Mouse (Mus musculus) spleen, postnatal 14 days (tissue): ENCODE data around the gene Map4k5.

ENCODE experiments used
- DNase-seq, 2 experiments: peaks; one replicate each; pipeline ENCODE4 v3.0.0; 2021 to 2022; ENCODE audit warnings: low spot score in 2 of 2

Gene Map4k5

DNA sequence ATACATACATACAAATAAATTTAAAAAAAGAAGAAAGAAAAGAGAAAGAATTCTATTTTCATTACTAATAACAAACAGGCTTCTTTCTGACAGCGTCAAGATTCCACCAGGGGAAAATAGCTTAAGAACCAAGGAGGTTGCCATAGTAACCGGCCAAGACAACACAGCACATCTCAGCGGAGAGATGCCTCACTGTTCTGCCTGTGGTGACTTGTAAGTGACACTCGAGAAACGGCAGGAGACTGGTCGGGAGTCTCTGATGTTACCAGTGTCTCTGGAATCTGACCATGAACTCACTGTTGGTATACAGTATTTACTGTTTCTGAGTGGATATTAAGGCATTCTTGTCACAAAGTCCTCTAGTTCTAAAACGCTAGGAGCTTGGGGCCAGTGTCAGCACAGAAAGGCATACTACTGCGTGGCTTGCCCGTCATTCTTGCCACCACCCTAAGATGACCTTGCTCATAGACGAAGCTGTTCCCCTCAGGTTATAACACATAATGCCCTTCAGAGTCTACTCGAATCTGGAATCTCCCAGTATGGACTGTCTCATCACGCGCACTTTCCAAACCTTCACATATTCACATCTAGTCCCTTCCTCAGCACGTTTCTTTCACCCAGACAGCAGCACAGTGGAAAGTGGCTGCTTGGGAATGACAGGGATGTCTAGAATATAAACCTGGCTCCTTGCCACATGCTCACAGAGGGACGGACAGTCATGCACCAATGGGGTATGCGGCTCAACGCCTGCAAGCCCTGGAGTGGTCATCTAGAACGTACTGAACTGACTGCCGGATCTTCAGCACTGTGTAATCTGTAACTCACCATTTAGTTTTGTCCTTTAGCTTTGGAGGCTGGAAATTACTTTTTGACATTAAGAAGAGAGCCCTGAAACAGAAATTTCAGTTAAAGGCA is 49.2 kb downstream of the Map4k5 start:
- no peak for DNase-seq

DNA sequence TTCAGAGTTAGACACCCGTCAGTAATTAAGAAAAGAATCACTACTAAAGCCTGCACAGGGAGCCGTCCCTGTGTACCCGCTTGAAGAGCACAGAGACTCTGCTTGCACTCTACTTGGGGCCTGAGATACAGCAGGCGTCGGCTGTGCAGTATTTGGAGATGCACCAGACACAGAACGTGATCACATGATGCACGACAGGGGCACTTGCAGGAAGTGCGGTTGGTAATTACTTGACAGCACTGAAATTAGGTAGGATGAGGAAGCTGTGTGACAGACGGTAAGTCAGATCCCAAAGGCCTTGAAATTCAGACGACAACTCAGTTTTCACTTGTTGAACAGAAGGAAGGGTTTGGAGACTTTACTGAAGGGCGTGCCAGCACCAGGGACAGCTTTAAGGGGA is 54.6 kb downstream of the Map4k5 start:
- DNase-seq, result peak in 1 of 2 experiments; percentile 23

DNA sequence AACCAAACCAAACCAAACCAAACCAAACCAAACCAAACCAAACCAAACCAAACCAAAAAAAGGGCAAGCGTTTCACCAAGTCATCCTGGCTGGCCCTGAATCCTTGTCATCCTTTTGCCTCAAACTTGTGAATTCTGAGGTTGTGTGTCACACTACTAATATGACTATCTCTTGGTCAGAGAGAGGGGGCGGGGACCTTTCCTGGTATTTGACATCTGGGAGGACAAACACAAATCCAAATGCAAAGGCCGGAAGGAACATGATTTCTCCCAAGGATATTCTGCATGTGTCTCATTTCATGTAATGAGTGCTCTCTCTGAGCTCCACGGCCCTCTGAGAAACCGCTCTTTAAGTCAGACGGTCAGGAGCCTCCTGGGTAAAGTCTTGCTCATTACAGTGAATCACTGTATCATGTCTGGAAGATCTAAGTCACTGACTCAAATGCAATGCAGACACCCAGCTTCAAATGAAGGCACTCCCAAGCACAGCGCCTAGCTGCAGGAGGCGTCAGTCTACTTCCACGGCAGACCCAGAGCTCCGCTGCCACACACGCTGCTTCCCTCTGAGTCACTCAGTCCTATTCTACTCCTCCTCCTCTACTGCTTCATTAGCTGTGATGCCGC is 58.9 kb downstream of the Map4k5 start:
- no peak for DNase-seq

DNA sequence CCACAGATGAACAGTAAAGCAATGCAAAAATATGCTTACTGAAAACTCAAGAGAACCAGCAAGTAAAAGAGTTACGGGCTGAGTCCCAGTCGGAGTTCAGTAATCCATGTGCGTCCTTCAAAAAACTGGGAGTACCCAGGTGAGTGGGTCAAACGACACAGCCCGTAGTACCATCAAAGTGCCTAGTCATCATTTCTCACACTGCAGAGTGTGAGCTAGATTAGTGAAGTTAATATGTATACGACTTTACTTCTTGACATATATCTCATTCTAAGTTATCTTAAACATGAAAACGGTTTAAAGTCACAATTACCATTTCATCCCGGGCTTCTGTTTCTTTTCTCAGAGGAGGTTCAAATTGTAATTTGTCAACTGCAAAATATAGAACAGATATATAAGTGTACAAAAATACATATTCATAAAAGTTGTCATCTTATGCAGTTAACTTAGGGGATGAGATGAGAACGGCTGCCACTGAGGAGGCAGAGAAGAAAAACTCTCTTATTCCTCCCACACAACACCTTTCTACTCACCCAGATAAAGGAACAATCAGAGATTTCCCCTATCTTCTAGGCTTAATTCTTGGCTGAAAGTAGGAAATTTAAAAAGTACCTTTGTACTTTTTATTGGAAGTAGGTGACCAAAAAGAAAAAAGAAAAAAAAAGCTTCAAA is 61.6 kb downstream of the Map4k5 start:
- DNase-seq, result no peak

DNA sequence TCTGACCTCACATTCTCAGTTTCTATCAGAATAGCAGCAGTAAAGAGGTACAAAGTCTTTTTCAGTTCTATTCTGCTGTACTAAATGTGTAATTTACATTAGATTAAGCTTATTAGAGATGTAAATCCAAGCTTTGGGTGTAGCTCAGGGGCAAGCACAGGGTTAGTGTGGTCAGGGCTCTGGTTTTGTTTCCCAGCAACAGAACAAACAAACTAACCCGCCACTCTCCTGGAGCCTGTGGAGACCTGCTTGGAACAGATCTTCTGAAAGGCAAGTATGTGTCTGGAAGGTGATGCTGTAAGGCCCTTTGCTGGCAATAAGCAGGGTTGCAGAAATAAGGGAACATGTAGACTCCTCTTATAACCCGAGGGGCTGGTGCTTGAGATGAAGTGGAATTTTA is 64.8 kb downstream of the Map4k5 start:
- no peak for DNase-seq

DNA sequence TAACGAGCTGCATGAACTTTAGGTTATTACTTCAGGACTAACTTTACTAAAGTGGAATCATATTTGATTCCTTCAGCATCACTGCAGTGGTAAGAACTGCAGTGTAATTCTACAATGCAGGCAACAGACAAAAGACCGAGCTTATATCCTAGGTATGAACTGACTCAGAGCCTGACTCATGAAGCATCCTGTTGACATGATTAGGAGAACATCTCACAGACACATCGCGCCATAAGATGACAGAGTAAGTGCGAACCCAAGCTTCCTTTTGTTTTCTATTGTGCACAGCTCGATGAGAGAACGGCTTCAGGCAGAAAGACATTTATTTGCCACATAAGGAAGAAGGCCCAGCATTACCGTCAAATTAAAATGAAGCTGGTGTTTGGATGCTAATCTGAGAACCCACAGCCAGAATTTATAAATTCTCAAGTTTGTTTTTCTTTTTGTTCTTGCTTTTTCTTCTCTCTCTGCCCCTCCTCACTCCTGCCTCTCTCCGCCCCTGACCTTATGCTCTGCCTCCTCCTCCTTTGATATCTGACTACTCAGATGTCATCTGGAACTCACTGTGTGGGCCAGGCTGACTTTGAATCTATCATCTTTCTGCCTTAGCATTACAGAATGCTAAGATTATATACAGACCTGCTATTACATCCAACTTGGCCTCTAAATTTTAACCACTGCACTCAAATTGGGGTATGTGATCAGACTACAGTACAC is 68.0 kb downstream of the Map4k5 start:
- no peak for DNase-seq

DNA sequence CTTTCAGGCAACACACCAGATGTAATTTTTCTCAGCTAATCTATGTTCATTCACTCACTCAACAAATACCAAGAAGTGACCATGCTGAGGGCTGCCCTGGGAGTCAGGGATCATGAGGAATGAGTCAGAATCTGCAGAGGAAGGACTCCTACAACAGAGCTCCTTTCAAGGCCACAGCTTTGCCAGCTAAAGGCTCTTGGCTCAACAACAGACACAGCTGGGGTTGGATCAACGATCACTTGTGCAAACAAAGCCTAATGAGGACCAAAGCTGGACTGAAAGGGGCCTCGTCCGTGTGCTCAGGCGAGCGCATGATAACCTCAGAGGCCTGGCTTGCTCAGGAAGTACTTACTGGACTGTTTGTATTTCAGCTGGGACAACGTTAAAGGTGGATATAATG is 78.7 kb downstream of the Map4k5 start:
- DNase-seq, result no peak

DNA sequence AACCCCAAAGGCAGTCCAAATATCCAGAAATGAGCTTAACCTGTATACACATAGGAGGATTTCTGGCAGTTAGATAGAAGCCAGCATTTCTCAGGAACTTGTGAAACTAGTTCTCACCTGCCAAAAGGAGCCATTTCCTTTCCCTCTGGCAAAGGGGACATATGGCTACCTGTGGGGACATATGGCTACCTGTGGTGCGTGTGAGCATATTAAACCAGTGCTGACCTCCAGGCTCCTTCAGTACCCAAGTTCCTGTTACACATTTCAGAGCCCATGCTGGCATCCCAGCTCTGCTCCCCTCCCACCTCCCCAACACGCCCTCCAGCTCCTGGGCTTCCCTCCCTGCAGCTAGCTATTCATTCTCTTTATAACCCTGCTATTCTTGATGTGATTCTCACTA is 79.4 kb downstream of the Map4k5 start:
- DNase-seq, result no peak

DNA sequence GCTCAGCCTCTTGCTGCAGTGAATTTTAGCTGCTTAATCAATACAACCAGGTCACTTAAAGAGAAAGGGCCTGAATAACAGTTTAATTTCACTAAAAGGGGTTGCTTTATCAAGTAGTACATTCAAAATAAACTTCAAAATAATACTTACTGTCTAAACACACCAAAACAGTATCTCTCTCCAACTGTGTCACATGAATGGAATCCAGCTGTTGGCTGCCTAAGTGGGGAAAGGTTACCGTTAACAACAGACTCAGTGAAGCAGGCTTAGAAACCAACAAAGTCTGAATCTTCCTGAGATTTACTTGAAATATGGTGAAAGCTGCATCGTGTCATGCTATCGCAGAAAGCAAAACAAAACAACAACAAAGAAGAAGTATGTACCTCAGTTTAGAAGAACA is 80.0 kb downstream of the Map4k5 start:
- no peak for DNase-seq

DNA sequence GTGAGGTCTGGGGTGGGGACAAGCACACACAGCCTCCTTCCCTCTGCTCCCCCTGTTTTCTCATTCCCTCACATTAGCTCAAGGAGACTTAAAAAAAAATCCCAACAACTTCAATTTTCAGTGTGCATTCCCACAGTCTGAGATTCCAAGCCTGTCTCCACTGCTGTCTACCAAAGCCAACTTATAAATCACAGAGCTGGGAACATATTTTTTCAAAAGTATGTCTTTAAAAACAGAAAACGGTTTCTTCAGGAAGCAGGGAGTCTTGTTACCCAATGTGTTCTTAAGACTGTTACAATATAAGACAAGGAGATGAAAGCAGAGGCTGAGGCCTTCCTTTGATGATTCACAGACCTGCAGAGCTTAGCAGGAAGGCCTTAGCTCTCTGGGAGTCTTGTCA is 81.0 kb downstream of the Map4k5 start:
- DNase-seq, result no peak

DNA sequence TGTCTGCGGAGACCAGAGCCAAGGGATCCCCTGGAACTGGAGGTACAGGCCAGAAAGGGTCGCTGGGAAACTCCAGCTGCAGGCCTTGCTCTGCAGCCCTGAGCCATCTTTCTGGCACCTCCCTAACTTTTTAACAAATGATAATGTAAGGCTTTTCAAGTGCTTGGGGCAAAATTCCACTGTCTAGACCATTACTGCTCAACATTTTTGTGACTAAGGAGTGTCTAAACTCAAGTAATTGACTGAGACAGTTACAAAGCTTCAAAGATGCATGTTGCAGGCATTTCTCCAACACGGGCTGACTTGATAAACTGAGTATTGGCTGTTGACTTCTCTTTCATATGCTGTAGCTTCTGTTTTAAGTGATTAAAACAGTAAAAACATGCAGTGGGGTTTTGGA is 83.6 kb downstream of the Map4k5 start:
- DNase-seq, result no peak

DNA sequence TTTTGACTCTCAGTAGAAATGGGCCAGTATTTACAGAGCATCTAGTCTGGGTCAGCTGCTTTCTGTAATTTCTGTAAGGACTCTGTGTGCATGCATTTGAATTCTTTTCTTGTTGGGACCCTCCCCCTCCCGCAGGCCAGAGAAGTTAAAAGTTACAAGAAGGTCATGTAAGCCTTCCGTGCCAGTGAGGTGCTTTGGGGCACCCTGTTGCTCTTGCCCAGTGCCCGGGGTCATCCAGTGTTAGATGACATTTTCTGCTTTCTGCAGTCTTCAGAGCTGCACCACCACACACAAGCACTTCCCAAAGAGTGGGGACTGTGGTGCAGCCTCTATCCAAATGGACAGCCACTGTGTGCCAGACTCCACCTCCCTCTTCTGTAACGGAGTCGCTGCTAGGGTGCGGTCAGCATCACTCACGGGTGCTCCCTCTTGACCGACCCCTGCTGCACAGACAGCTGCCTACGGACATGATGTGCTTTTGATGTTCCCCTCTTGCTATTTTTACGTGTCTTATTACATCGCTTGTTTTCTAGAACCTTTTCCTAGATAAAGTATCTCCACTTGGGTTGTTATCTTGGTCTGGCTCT is 85.5 kb downstream of the Map4k5 start:
- DNase-seq, result no peak

DNA sequence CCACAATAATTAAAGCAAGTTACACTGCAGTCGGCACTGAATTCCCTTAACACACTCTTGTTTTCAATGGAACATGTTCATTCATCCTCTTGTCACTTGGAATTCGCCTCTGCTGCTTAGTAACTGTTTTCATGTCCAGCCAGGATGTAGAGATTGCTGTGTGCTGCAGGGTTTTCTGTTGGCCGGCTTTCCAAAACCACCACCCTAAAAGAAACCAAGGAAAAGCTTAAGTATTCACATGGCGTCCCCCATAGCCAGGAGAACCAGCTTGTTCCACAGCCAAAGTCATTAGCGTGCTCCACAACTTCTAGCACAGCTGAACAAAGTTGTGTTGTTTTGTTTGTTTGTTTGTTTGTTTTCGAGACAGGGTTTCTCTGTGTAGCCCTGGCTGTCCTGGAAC is 87.9 kb downstream of the Map4k5 start:
- no peak for DNase-seq

DNA sequence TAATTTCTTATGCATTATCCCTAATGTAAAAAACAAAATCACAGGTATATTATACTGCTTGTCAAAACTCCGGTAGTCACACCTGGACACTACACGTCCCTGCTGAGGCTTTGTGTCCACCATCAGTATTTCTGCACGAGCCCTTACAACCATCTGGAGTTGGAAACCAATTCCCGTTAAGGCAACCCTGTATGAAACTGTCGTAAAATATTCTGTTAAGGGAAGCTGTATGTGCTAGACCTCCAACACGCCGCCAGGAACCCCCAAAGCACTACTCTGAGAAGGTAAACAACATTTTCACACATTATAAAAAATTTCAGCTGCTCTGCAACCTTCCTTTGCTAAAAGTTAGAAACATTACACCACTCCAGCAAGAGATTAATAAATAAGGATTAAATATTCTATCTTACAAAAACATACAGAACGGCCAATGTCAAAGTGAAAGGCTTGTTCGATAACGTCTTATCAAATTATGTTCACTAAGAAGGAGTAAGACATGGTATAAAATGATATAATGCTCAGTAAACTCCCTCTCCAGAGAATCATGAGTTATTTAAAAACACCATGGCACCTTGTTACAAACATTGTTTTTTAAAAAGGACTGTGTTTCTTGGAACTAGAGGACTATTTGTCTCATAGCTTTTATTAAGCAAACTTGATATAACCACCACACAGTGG is 88.5 kb downstream of the Map4k5 start:
- no peak for DNase-seq

DNA sequence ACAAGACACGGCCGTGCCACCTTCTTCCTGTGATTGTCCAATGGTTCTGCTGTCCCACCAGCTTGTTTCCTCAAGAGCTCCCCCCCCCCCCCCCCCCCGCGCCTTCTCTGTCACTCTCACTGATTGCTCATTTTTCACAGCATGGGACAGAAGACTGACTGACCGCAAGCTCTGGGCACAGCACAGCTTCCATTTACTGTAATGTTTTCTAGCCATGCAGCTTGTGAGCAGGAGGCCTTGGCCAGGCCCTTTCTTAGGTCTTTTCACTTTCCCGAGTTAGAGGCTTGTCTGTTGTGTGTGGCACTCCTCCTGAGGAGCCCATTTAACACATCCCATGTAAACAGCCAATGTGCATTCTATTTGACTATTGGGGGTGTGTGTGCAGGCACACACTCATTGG is 89.8 kb downstream of the Map4k5 start:
- no peak for DNase-seq

DNA sequence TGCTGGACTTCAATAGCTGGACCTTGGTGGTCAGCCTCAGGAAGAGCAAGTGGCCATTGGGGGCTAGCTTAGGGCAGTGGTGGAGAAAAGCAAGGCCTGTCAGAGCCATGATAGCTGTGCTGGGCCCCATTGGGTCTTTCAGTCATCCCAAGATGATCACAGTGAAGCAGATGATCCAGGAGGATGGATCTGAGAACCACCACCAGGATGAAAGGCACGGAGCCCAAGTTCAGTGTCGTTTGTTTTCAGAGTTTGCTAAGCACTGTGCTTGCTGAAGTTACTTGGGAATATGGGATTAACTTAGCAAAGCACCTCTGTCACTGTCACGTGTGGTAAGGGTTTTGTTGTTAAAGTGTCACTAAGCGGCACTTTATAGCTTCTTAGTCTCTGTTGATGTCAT is 92.4 kb downstream of the Map4k5 start:
- DNase-seq, result no peak

DNA sequence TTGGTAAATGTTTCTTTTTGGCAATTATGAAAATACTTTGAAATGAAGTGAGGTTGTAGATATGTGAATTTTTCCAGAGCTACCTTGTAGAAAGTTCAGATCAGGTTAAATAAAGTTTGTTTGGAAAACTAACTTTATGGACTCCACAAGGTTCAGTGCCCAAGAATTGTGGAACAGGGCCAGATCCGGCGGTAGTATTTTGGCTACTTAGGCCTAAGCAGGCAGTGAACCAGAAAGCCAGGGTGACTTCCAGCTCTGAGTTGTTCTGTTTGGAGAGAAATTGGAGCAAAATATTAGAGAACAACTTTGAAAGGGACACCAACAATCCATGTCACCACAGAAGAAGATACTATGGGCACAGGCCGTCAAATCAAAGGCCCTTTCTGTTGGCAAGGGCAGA is 96.7 kb downstream of the Map4k5 start:
- no peak for DNase-seq

DNA sequence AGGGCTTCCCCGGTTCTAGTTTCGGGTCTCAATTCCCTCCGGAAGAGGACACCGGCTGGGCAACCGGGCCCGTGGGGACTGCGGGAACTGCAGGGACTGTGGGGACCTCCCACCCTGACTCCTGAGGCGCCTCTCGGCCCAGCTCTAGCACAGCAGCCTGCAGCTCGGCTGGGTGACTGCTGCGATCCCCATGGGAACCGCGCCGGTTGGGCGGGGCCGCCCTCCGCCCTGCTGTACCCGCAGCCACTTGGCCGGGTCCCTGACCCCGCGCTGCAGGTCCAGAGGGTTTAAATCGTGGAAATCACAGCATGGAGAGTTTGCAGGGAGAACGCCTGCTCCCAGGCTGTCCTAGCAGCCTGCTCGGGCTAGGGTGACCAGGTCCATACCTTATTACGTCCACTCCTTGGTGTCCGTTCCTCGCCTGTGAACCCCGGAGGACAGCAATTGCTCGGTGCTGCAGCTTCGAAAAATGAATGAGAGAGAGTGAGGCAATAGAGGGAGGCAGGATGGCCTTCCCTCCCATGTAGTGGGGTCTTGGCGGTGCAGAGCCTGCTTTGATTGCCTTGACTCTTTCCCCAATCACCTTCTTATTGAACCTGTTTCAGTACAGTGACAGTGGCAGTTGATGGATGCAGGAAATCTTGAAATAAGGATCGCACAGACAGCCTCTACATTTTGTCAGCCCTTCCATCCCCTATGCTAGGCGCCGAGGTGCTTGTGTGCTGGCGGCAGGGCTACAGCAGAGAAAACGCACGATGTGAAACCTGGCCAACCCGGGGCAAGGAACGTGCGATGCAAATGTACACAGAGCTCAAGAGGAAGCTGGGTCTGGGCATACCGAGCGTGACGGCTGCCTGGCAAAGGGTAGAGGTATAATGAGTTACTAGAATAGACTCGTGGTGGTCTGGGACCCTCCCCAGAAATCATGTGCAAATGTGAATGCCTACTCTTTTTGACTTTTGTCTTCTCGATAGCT is 102.2 kb downstream of the Map4k5 start, which contains the start of gene Cdkl1:
Gene Cdkl1 (minus strand): TSS at position 738 of the 976 bp plus-strand sequence.
- peak; percentile 73 to 76 for DNase-seq

DNA sequence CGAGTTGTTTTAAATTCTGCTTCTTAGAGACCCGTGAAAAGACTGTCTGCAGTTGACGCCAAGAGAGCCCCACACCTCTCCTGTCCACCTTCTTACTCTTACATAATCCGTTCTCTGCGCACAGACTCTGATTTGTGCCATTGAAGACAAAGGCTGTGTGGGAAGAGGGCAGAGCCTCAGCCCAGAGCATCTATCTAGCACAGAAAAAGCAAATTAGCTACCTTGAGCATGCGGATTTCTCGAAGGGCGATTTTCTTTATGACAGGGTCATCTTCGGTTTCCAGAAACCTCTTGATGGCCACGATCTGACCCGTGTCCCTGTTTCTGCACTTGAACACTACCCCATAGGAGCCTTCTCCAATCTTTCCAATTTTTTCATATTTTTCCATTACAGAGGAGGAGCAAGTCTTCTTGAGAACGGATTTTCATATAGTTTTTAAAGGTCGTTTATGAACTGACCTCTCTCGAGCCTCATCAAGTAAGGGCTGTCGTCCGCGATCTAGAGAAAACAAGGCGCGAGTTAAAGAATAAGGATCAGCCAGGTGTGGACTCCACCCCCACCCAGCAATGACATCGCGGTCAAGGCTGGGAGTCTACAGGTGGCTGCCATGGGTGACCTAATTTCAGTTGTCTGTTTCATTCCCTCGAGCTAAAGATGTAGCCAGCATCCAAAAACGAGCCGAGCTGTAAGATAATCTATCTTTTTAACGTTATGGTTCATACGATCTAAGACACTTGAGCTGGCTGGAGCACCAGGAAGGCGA is 103.1 kb downstream of the Map4k5 start:
- DNase-seq, result no peak
